Mouse (Mus musculus) activated CD4-positive, CD25-positive, alpha-beta regulatory T cell, adult 4 months (primary cell): ENCODE data around the gene Smg9. TPM values are rescaled to one million over a fixed set of nuclear protein-coding genes. Genes with fewer than 3 reads are reported as not detected.

Source experiments
- ATAC-seq: one replicate; pipeline ENCODE4 v1.8.0; 2017
- polyA plus RNA-seq, 2 experiments: library from polyadenylated mRNA; unstranded; fragments of 100-300 nt; shearing (Covaris generic); gene quantifications; one replicate each; pipeline ENCODE4 v1.2.1; 2017

The Smg9 gene
- polyA plus RNA-seq: 10 to 100 TPM; 24.1 to 31.0 TPM

GRCm38 (mm10) chr7:24399256-24400081, at the start of gene Smg9:
TSS of gene Smg9 (plus strand) at chr7:24399619.
- peak; percentile 88 for ATAC-seq

- no peak for ATAC-seq
Measured at GRCm38 (mm10) chr7:24355646-24356045, 43.8 kb upstream of the Smg9 start.

GRCm38 (mm10) chr7:24356081-24356480, 43.3 kb upstream of the Smg9 start:
- no peak for ATAC-seq

GRCm38 (mm10) chr7:24357899-24358298, 41.5 kb upstream of the Smg9 start:
- ATAC-seq: no peak

- ATAC-seq: no peak
Measured at GRCm38 (mm10) chr7:24359269-24359668, 40.1 kb upstream of the Smg9 start.

GRCm38 (mm10) chr7:24361001-24361400, 38.4 kb upstream of the Smg9 start:
- ATAC-seq: no peak

GRCm38 (mm10) chr7:24363228-24363627, 36.2 kb upstream of the Smg9 start:
- ATAC-seq: no peak

- ATAC-seq: no peak
Measured at GRCm38 (mm10) chr7:24364827-24365226, 34.6 kb upstream of the Smg9 start.

GRCm38 (mm10) chr7:24365258-24366014, 34.0 kb upstream of the Smg9 start:
- ATAC-seq: no peak

GRCm38 (mm10) chr7:24366716-24367632, 32.4 kb upstream of the Smg9 start:
- peak; percentile 26 for ATAC-seq

- ATAC-seq: no peak
Measured at GRCm38 (mm10) chr7:24368226-24368625, 31.2 kb upstream of the Smg9 start.

- ATAC-seq: no peak
Measured at GRCm38 (mm10) chr7:24368946-24369345, 30.5 kb upstream of the Smg9 start.

- peak; percentile 67 for ATAC-seq
Measured at GRCm38 (mm10) chr7:24369731-24370541, 29.5 kb upstream of the Smg9 start, which contains the start of gene Kcnn4. TSS of gene Kcnn4 (plus strand) at chr7:24370263.

GRCm38 (mm10) chr7:24371012-24371808, 28.2 kb upstream of the Smg9 start:
- ATAC-seq: no peak

- no peak for ATAC-seq
Measured at GRCm38 (mm10) chr7:24371809-24372145, 27.6 kb upstream of the Smg9 start.

GRCm38 (mm10) chr7:24372300-24372699, 27.1 kb upstream of the Smg9 start:
- no peak for ATAC-seq

GRCm38 (mm10) chr7:24372786-24373185, 26.6 kb upstream of the Smg9 start:
- ATAC-seq: no peak

- ATAC-seq: peak; percentile 32
Measured at GRCm38 (mm10) chr7:24373538-24374379, 25.7 kb upstream of the Smg9 start.

GRCm38 (mm10) chr7:24376456-24376855, 23.0 kb upstream of the Smg9 start:
- ATAC-seq: no peak
